Mouse (Mus musculus) forebrain, embryonic 13.5 days (tissue): ENCODE data around the gene Tigd3. TPM values are rescaled to one million over a fixed set of nuclear protein-coding genes. Genes with fewer than 3 reads are reported as not detected.

Source experiments
- ATAC-seq: fragments of 200-750 bp; cut with Nextera tagmentation; 2 replicates; pipeline ENCODE4 v1.8.0; 2017
- H3K27ac ChIP-seq: fragments of 300-500 bp; sonication (generic); 2 replicates; pipeline ENCODE4 v1.5.1; 2015; ENCODE audit warnings: inconsistent platforms, mild to moderate bottlenecking, moderate library complexity
- H3K27me3 ChIP-seq: fragments of 300-500 bp; sonication (generic); 2 replicates; pipeline ENCODE4 v1.6.1; 2015; ENCODE audit warnings: mild to moderate bottlenecking, inconsistent platforms
- H3K36me3 ChIP-seq: fragments of 300-500 bp; sonication (generic); 2 replicates; pipeline ENCODE4 v1.6.1; 2015; ENCODE audit warnings: mild to moderate bottlenecking, inconsistent platforms; ENCODE audit not compliant: poor library complexity, severe bottlenecking
- H3K4me1 ChIP-seq: fragments of 300-500 bp; sonication (generic); 2 replicates; pipeline ENCODE4 v1.6.1; 2015; ENCODE audit warnings: inconsistent platforms
- H3K4me2 ChIP-seq: fragments of 300-500 bp; sonication (generic); 2 replicates; pipeline ENCODE4 v1.6.1; 2015; ENCODE audit warnings: inconsistent platforms, mild to moderate bottlenecking, moderate library complexity
- H3K4me3 ChIP-seq: fragments of 300-500 bp; sonication (generic); 2 replicates; pipeline ENCODE4 v1.5.1; 2015; ENCODE audit warnings: mild to moderate bottlenecking, inconsistent platforms
- H3K9ac ChIP-seq: fragments of 300-500 bp; sonication (generic); 2 replicates; pipeline ENCODE4 v1.6.1; 2015; ENCODE audit warnings: mild to moderate bottlenecking, inconsistent platforms
- H3K9me3 ChIP-seq: fragments of 300-500 bp; sonication (generic); replicated peaks from 2 replicates; pipeline ENCODE4 v1.6.1; 2016; ENCODE audit warnings: inconsistent platforms
- WGBS: fragments of 180-500 bp; shearing (Covaris S2); methylation state at CpG from one replicate; pipeline ENCODE4 v1.1.7; 2015; 5-methylcytosine and 5-hydroxymethylcytosine counted together
- polyA plus RNA-seq: library from polyadenylated mRNA; unstranded; fragments of >200 nt; fragmentation: Nextera tagmentation; extraction: Ambion mirVana; gene quantifications from 2 replicates; pipeline ENCODE4 v1.2.1, GENCODE M21; 2015

Gene Tigd3
- polyA plus RNA-seq, 1 experiment from 2014 or later, result 13.1 TPM

GRCm38 (mm10) chr19:5842785-5843730, 50.9 kb downstream of the Tigd3 start:
- WGBS, result 63% methylated on average over 9 of the region's 9 CpGs

GRCm38 (mm10) chr19:5841999-5842784, 51.8 kb downstream of the Tigd3 start:
- Histone ChIP-seq H3K4me3 (no peak overlapping the region), H3K27ac (peak overlapping the region; percentile 33; the same call in 1 of the 2 replicates), H3K4me1 (peaks cover 55% of the 10 kb centered on the region), H3K27me3 (no peaks in the 10 kb centered on the region), H3K4me2 (peak overlapping the region; percentile 18), H3K9me3 (no peaks in the 10 kb centered on the region), H3K9ac (0 out of 2 replicates have a peak overlapping the region, but pooled peaks have one; percentile 31), H3K36me3 (no peaks in the 10 kb centered on the region)
- ATAC-seq, result no peak
- WGBS, result 52% methylated on average over 5 of the region's 5 CpGs

More at GRCm38 (mm10) chr19:5842785-5843730, 50.9 kb downstream of the Tigd3 start:
- Histone ChIP-seq H3K4me1 (peaks cover 64% of the 10 kb centered on the region), H3K9ac (no peak overlapping the region), H3K4me3 (no peak overlapping the region), H3K27ac (peak overlapping the region; percentile 33), H3K4me2 (peak overlapping the region; percentile 18), H3K9me3 (no peaks in the 10 kb centered on the region), H3K36me3 (no peaks in the 10 kb centered on the region), H3K27me3 (no peaks in the 10 kb centered on the region)
- ATAC-seq, result no peak

GRCm38 (mm10) chr19:5841389-5841946, 52.5 kb downstream of the Tigd3 start:
- H3K9ac ChIP-seq, result no peak overlapping the region
- H3K27ac ChIP-seq, result 0 out of 2 replicates have a peak overlapping the region, but pooled peaks have one; percentile 26
- no peaks in the 10 kb centered on the region for H3K36me3 ChIP-seq
- no peak overlapping the region for H3K4me2 ChIP-seq
- no peaks in the 10 kb centered on the region for H3K27me3 ChIP-seq
- no peak overlapping the region for H3K4me3 ChIP-seq
- 63% methylated on average over 4 of the region's 4 CpGs for WGBS
- H3K9me3 ChIP-seq, result no peaks in the 10 kb centered on the region
- peaks cover 48% of the 10 kb centered on the region for H3K4me1 ChIP-seq
- no peak for ATAC-seq

Other genes with a start within 250 kb of the Tigd3 start
- 9.4 and 11.0 TPM in 2 replicates for gene Sipa1, start 230.4 kb downstream of the Tigd3 start, polyA plus RNA-seq
- gene Map3k11, start 205.4 kb downstream of the Tigd3 start, polyA plus RNA-seq, result 11.3 and 11.7 TPM in 2 replicates
- 21.6 and 29.4 TPM in 2 replicates for gene Pcnx3, start 205.2 kb downstream of the Tigd3 start, polyA plus RNA-seq
- 0.31 and 0.32 TPM in 2 replicates for gene Kcnk7, start 189.8 kb downstream of the Tigd3 start, polyA plus RNA-seq
- gene Ehbp1l1, start 167.8 kb downstream of the Tigd3 start, polyA plus RNA-seq, result 5.3 and 6.7 TPM in 2 replicates
- gene Fam89b, start 164.5 kb downstream of the Tigd3 start, polyA plus RNA-seq, result 199 and 204 TPM in 2 replicates
- gene Ltbp3, start 153.2 kb downstream of the Tigd3 start, polyA plus RNA-seq, result 8.3 and 13.1 TPM in 2 replicates
- gene Scyl1, start 122.7 kb downstream of the Tigd3 start, polyA plus RNA-seq, result 56.4 and 62.6 TPM in 2 replicates
- gene Frmd8, start 18.9 kb downstream of the Tigd3 start, polyA plus RNA-seq, result 21.7 and 26.2 TPM in 2 replicates
- gene Slc25a45, start 16.3 kb downstream of the Tigd3 start, polyA plus RNA-seq, result 1.2 and 1.4 TPM in 2 replicates
- 147 and 169 TPM in 2 replicates for gene Dpf2, start 18.9 kb upstream of the Tigd3 start, polyA plus RNA-seq
- 4.2 and 4.6 TPM in 2 replicates for gene Cdc42ep2, start 30.7 kb upstream of the Tigd3 start, polyA plus RNA-seq
- 52.6 and 55.9 TPM in 2 replicates for gene Pola2, start 70.1 kb upstream of the Tigd3 start, polyA plus RNA-seq
- not detected in 2 replicates for gene Slc22a20, start 92.0 kb upstream of the Tigd3 start, polyA plus RNA-seq
- gene Capn1, start 121.7 kb upstream of the Tigd3 start, polyA plus RNA-seq, result 1.0 and 1.1 TPM in 2 replicates
- gene Syvn1, start 152.4 kb upstream of the Tigd3 start, polyA plus RNA-seq, result 23.8 and 26.0 TPM in 2 replicates
- gene Mrpl49, start 163.6 kb upstream of the Tigd3 start, polyA plus RNA-seq, result 75.6 and 80.7 TPM in 2 replicates
- 677 and 758 TPM in 2 replicates for gene Fau, start 163.7 kb upstream of the Tigd3 start, polyA plus RNA-seq
- 31.1 and 33.7 TPM in 2 replicates for gene Znhit2, start 167.0 kb upstream of the Tigd3 start, polyA plus RNA-seq
- 28.3 and 30.3 TPM in 2 replicates for gene Tm7sf2, start 174.2 kb upstream of the Tigd3 start, polyA plus RNA-seq
- 70.7 and 85.7 TPM in 2 replicates for gene Vps51, start 183.1 kb upstream of the Tigd3 start, polyA plus RNA-seq
- not detected in 2 replicates for gene Tmem262, start 185.9 kb upstream of the Tigd3 start, polyA plus RNA-seq
- gene Gm28374, start 188.1 kb upstream of the Tigd3 start, polyA plus RNA-seq, result 1.9 and 3.1 TPM in 2 replicates
- gene Zfpl1, start 190.8 kb upstream of the Tigd3 start, polyA plus RNA-seq, result 71.7 and 76.6 TPM in 2 replicates
- gene Cdca5, start 190.8 kb upstream of the Tigd3 start, polyA plus RNA-seq, result 44.6 and 45.8 TPM in 2 replicates
- 0.36 and 0.63 TPM in 2 replicates for gene AC131692.1, start 200.3 kb upstream of the Tigd3 start, polyA plus RNA-seq
- gene Naaladl1, start 211.6 kb upstream of the Tigd3 start, polyA plus RNA-seq, result 0.43 and 0.87 TPM in 2 replicates
- gene Sac3d1, start 224.5 kb upstream of the Tigd3 start, polyA plus RNA-seq, result 45.4 and 46.4 TPM in 2 replicates
- gene Snx15, start 234.2 kb upstream of the Tigd3 start, polyA plus RNA-seq, result 32.5 and 35.0 TPM in 2 replicates
- not detected in 2 replicates for gene Batf2, start 246.8 kb upstream of the Tigd3 start, polyA plus RNA-seq
- 86.1 and 87.1 TPM in 2 replicates for gene Arl2, start 247.4 kb upstream of the Tigd3 start, polyA plus RNA-seq